Mouse (Mus musculus): ENCODE data around the gene Etnk2.

Gene Etnk2

DNA sequence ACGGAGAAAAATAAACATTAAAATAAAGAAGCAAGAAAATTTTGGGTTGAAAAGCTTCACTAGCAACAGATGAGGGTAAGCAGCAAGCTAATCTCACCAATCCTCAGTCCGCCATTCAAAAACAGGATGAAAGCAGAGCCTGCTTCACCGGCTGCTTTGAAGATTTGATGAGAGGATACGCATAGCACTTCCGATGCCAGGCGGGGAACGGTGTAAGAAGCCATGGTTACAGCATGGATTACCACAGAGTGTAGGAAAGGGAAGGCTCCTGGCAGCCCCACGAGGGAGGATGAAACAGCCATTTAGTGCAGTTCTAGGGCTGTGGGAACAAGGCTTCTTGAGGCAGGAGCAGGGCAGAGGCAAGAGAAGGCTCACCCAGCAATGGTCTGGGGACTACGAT lies 11.6 kb upstream of the Etnk2 start:
- no peak for DNase-seq (ENCODE audit: low read depth)

- peak; percentile 68 for DNase-seq (ENCODE audit: low read depth)
These were observed 10.0 kb upstream of the Etnk2 start for GRCm38 (mm10) chr1:133353371-133353809.

DNA sequence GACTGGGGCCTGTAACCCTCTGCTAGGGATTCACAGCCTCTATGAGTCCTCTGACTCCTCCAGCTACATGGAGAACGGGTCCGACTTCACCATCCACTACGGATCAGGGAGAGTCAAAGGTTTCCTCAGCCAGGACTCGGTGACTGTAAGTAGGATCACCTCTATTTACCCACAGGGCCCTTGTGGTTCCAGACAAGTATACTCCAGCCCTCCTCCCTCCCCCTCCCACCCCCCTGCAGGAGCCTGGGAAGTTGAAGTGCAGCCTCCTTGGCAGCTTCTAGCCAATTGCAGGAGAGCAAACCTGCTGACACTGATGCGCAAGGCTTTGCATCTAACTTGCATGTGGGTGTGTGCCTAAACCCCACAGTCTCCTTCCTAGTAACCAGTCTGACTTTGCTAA lies 7.9 kb upstream of the Etnk2 start:
- DNase-seq (ENCODE audit: low read depth): no peak

DNA sequence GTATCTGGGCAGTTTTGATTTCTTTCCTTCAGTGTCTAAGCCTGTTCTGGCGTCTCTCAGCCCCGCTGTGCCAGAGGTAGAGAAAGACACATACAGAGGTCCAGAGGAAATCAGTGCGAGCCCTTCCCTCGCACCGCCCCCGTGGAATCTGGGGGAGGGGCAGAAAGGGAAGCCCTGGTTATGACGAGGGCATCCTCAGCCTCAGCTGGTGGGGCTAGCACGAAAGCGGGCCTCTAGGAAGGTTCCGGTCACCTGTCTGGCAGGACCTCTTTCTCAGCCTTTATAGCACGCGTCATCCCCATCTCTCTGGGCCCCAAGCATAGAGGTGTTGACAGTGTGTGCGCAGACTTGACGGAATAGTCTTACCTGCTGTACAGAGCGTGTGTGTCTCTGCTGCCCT lies 7.5 kb upstream of the Etnk2 start:
- DNase-seq (ENCODE audit: low read depth): no peak

GRCm38 (mm10) chr1:133356330-133356729 lies 7.0 kb upstream of the Etnk2 start:
- DNase-seq (ENCODE audit: low read depth): no peak

DNA sequence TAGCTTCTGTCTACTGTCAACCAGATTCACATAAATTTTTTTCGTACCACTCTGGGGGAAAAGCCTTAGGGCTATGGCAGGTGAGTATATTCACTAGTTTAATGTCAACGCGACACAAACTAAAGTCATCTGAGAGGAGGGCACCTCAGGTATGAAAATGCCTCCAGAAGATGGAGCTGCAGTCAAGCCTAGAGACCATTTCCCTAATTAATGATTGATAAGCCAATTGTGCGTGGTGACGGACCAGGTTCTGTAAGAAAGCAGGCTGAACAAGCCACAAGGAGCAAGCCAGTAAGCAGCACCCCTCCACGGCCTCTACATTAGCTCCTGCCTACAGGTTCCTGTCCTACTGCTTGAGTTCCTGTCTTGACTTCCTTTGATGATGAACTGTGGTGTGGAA lies 2.4 kb upstream of the Etnk2 start:
- no peak for DNase-seq (ENCODE audit: low read depth)

GRCm38 (mm10) chr1:133362103-133362502 lies 1.3 kb upstream of the Etnk2 start:
- no peak for DNase-seq (ENCODE audit: low read depth)

DNA sequence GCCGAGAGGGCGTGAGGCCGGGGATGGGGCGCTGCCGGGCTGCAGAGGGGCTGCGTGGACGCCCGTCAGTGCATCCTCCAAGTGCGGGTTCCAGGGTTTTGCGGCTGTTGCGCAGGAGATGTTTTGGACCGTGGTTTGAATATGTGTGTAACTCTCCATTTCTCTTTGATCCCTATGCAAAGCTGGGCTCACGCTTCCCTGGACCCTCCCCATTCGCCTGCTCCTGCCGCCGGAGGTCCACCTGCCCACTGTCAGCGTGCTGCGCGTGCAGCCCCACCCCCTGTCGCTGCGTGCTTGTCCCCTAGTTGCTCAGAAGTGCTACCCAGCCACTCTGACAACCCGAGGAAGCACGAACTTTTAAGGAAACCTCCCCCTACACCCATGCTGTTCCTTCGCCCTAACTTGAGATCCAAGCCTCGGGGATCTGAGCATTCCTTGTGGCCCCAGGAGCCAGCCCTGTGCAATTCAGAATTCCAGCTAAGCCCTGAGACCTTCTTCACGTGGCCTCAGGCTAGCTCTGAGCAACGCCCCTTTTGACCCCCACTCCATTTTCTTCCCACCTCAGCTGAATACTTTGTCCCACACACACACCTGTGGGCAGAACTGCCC lies 754 bp downstream of the Etnk2 start:
- no peak for DNase-seq (ENCODE audit: low read depth)

- no peak for DNase-seq (ENCODE audit: low read depth)
These were observed 1.5 kb downstream of the Etnk2 start for GRCm38 (mm10) chr1:133364890-133365289.

GRCm38 (mm10) chr1:133366951-133367605 lies 3.7 kb downstream of the Etnk2 start:
- DNase-seq (ENCODE audit: low read depth): no peak

DNA sequence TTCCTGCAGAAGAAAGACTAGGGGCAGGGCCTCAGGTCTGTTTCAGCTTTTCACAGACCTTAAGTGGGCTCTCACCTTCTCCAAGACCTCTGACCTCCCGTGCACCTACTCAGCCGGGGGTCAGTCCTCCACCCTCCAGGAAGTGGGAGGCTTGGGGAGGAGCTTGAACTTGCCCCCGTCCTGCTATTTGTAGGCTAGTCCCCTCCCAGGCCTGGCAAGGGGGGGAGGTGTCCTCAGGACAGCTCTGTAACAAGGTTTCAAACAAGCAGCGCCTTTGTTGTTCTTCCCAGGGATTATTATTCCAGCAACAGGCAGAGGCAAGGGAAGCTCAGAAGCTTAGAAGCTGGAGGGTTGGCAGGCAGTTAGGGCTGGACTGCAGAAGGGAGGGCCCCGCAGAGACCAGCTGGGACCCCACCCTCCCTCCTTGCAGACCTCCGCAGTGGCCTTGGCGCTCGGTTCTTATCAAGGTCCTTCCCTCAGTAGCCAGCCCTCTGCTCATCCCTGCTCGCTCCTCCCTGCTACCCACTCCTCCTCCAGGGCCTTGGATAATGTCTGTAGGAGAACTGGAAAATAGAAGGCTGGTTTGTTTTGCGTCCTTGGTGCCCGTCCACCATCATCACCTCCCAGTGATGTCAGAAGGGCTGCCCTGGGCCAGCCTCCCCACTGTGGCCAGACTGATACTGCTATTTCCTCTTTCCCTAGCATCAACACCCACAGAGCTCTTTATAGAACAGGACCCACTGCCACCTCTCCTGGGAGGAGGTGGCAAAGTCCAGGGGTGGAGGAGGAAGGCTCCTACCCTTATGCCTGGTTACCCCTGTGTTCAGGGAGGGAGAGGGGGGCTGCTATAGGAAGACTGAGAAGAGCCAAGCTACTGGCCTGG lies 4.5 kb downstream of the Etnk2 start:
- no peak for DNase-seq (ENCODE audit: low read depth)

DNA sequence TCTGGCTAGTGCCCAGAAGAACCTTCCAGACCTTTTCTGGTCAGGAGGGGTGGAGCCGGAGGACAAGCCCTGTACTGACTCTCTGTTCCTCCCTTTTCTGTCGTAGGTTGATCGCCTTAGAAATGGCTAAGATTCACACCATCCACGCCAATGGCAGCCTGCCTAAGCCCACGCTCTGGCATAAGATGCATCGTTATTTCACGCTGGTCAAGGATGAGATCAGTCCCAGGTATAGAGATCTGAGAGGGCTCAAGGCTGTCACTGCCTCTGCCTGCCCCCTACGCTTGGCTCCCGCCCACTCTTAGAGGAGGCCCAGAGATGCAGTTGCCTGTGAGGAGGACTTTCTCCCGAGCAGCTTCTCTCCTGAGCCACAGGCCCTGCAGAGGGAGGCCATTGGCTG lies 5.3 kb downstream of the Etnk2 start:
- DNase-seq (ENCODE audit: low read depth): no peak

- DNase-seq (ENCODE audit: low read depth): no peak
These were observed 7.0 kb downstream of the Etnk2 start for GRCm38 (mm10) chr1:133370352-133370751.

DNA sequence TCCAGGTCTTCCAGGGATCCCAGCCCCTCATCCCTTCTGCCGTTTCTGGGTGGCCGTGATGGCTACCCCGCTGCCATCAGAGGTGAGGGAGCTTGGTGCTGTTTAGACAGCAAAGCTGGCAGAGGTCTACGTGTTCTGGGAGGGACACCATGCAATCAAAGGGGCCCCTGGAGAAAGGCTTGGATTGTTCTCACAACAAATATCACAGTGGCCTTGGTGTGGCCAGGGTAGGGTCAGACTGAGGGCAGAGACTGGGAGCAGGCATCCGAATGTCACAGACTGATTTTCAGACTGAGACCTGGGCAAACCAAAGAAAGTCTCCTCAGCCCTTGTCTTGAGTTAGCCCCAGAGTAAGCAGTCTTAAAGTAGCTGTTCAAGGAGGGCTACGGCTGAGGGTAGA lies 8.1 kb downstream of the Etnk2 start:
- no peak for DNase-seq (ENCODE audit: low read depth)

DNA sequence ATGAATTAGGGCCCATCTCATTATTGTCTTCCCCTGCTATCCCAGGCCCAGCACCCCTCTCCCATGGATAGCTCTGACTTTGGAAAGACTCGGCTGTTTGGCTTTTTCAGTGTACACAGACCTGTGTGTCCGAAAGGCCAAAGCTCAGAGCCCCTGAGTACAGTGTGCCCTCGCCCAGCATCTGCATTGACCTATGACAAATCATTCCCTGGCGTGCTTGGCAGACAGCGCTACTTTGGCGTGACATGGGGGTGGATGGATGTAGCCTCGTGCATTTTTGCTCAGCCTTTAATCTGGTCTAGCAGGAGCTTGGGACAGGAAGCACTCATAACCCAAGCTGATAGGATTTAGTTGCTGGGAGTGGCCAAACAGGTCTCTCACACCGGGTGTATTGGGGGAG lies 8.7 kb downstream of the Etnk2 start:
- no peak for DNase-seq (ENCODE audit: low read depth)

DNA sequence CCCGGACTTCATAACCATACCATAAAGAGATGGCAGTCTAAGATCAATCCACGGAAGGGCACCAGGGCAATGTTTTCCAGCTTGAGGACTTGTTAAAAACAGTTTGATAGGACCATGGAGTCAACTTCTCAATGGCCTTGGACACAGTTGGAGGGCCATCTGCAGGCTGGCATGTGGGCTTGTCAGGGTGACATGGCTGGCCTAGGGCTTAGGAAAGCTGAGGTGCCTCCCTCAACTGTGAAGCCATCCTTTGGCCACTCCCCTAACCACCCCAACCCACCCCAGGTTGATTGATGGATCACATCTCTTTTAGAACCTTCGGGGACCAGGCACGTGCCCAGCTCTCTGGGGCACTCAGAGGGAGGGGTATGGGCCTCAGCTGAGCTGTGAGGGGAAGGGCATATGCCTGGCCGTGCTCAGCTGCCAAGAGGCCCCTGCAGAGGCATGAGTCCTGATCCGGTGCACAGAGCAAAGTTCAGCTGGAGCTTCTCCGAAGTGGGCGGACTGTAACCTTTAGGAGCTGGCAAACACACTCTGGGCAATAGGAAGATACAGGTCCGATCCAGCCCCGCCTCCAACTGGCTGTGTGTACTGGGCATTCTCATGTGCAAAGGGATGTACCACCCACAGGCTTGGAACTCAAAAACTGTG lies 12.4 kb downstream of the Etnk2 start:
- no peak for DNase-seq (ENCODE audit: low read depth)

- DNase-seq (ENCODE audit: low read depth): no peak
These were observed 14.2 kb downstream of the Etnk2 start for GRCm38 (mm10) chr1:133377547-133377946.

DNA sequence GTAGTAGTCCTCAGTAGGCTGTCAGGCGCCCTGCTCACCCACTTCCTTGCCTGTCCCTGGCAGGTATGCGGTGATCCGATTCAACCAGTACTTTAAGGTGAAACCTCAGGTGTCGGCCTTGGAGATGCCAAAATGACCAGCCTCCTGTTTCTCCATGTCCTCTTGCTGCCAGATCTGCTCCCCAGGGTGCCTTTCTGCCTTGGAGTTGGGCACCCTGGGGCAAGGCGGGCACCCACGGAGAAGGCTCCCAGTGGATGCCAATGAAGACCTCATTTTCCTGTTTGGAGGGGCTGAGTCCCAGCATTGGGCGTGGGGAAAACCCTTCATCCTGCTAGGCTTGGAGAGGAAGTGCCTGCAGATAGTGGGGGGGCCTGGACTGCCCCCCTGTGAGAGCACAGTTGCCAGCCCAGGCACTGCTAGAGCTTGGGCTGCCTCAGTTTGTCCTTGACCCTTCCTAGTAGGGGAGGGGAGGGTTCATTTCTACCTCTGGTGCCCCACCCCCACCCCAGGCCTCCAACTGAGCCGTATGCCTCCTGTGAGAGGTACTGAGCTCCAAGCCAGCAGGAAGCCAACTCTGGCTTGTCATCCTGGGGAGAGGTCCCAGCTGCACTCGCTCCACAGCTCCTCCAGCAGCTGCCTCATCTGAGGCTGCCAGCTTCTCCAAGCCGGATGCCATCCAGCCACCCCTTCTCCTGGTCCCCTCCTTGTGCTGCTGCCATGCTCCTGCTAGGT lies 16.0 kb downstream of the Etnk2 start:
- DNase-seq (ENCODE audit: low read depth): no peak

DNA sequence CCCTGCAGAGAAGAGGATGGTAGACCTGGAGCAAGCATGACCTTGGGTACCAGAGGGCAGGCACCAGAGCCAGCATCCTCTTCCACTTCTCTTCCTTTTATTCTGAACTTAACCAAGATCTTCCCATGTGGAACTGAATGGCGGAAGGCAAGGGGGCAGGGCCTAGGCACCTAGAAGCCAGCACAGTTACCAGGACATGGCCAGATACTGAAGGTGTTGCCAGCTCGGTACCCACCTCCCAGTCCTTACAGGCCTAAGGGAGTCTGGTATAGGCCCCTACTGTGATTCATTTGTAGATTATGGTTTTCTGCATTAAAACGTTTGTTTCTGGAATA lies 16.6 kb downstream of the Etnk2 start:
- DNase-seq (ENCODE audit: low read depth): no peak

GRCm38 (mm10) chr1:133380347-133381065 lies 17.1 kb downstream of the Etnk2 start:
- peak; percentile 57 for DNase-seq (ENCODE audit: low read depth)

- DNase-seq (ENCODE audit: low read depth): peak; percentile 67
These were observed 18.6 kb downstream of the Etnk2 start for GRCm38 (mm10) chr1:133382008-133382407.

Measured in 416B (cell line).